Mouse (Mus musculus) stomach, postnatal 0 days (tissue): ENCODE measurements at regions not wholly inside any gene's neighbourhood (a gene's known extent, or its start where the extent isn't known, plus 50 kb on each side); places are given as distances from the start of the nearest gene placed in this dataset.

ENCODE experiments used
- ATAC-seq: fragments of 200-750 bp; cut with Nextera tagmentation; 2 replicates; pipeline ENCODE4 v1.8.0; 2017; ENCODE audit not compliant: low FRiP score, low TSS enrichment
- DNase-seq: peaks from one replicate; pipeline ENCODE4 v3.0.0-alpha.2; 2016; ENCODE audit warnings: low spot score
- H3K27ac ChIP-seq: fragments of 300-500 bp; sonication (generic); replicated peaks from 2 replicates; pipeline ENCODE4 v1.5.1; 2014; ENCODE audit warnings: mild to moderate bottlenecking, control low read depth
- H3K27me3 ChIP-seq: fragments of 300-500 bp; sonication (generic); 2 replicates; pipeline ENCODE4 v1.6.1; 2014; ENCODE audit warnings: low read length; ENCODE audit not compliant: control insufficient read depth, insufficient read depth
- H3K36me3 ChIP-seq: fragments of 300-500 bp; sonication (generic); 2 replicates; pipeline ENCODE4 v1.6.1; 2014; ENCODE audit warnings: low read length, mixed read lengths; ENCODE audit not compliant: control insufficient read depth, insufficient read depth
- H3K4me1 ChIP-seq: fragments of 300-500 bp; sonication (generic); replicated peaks from 2 replicates; pipeline ENCODE4 v1.6.1; 2014; ENCODE audit warnings: antibody characterized with exemption; ENCODE audit not compliant: control insufficient read depth, insufficient read depth
- H3K4me2 ChIP-seq: fragments of 300-500 bp; sonication (generic); replicated peaks from 2 replicates; pipeline ENCODE4 v1.6.1; 2014; ENCODE audit warnings: low read depth, mild to moderate bottlenecking, control low read depth, moderate library complexity
- H3K4me3 ChIP-seq: fragments of 300-500 bp; sonication (generic); 2 replicates; pipeline ENCODE4 v1.5.1; 2014; ENCODE audit warnings: low read depth, low read length, control low read depth
- H3K9ac ChIP-seq: fragments of 300-500 bp; sonication (generic); 2 replicates; pipeline ENCODE4 v1.6.1; 2014; ENCODE audit warnings: mild to moderate bottlenecking, low read length, control low read depth, mixed read lengths
- H3K9me3 ChIP-seq: fragments of 300-500 bp; sonication (generic); 2 replicates; pipeline ENCODE4 v1.6.1; 2016; ENCODE audit warnings: low read length; ENCODE audit not compliant: control insufficient read depth
- CTCF ChIP-seq: IDR thresholded peaks from 2 replicates; pipeline ENCODE4 v1.5.1; 2016; ENCODE audit warnings: antibody characterized with exemption, low read depth, mild to moderate bottlenecking, moderate library complexity
- EP300 ChIP-seq: optimal IDR thresholded peaks from 2 replicates; pipeline ENCODE3; 2016; ENCODE audit warnings: antibody characterized with exemption
- WGBS: fragments of 180-500 bp; shearing (Covaris S2); extraction: QIAGEN DNeasy Blood & Tissue Kit; methylation state at CpG from one replicate; pipeline ENCODE4 v1.1.7; 2014; 5-methylcytosine and 5-hydroxymethylcytosine counted together

- no peaks in the 10 kb centered on the region for H3K9me3 ChIP-seq
- H3K9ac ChIP-seq = no peak overlapping the region
- no peaks in the 10 kb centered on the region for H3K27me3 ChIP-seq
- 38% methylated on average over 3 of the region's 3 CpGs for whole genome bisulfite sequencing
- H3K27ac ChIP-seq = no peak overlapping the region
- no peak overlapping the region for H3K4me3 ChIP-seq
- ATAC-seq (no peak), DNase-seq (no peak)
- H3K4me1 ChIP-seq = no peaks in the 10 kb centered on the region
- no peak overlapping the region for H3K4me2 ChIP-seq
- no peaks in the 10 kb centered on the region for H3K36me3 ChIP-seq
- TF ChIP-seq EP300 (no peak), CTCF (no peak)
Measured at GRCm38 (mm10) chr4:154726636-154727045, 59.0 kb upstream of the Actrt2 start.

- no peak overlapping the region for H3K9ac ChIP-seq
- no peaks in the 10 kb centered on the region for H3K27me3 ChIP-seq
- no peaks in the 10 kb centered on the region for H3K9me3 ChIP-seq
- 72% methylated on average over 7 of the region's 7 CpGs for WGBS
- no peak overlapping the region for H3K27ac ChIP-seq
- no peak overlapping the region for H3K4me3 ChIP-seq
- no peaks in the 10 kb centered on the region for H3K36me3 ChIP-seq
- H3K4me2 ChIP-seq = no peak overlapping the region
- TF ChIP-seq CTCF = no peak
- no peak for TF ChIP-seq EP300
- H3K4me1 ChIP-seq = no peaks in the 10 kb centered on the region
- DNase-seq (no peak), ATAC-seq (no peak)
Measured at GRCm38 (mm10) chr4:154727945-154728344, 60.3 kb upstream of the Actrt2 start.

GRCm38 (mm10) chr4:154730646-154731045, 63.0 kb upstream of the Actrt2 start:
- no peak for DNase-seq
- H3K4me3 ChIP-seq = no peak overlapping the region
- H3K27me3 ChIP-seq = no peaks in the 10 kb centered on the region
- no peaks in the 10 kb centered on the region for H3K4me1 ChIP-seq
- 94% methylated on average over 5 of the region's 5 CpGs for WGBS
- no peak overlapping the region for H3K4me2 ChIP-seq
- H3K9ac ChIP-seq = no peak overlapping the region
- H3K36me3 ChIP-seq = no peaks in the 10 kb centered on the region
- no peak for ATAC-seq
- no peaks in the 10 kb centered on the region for H3K9me3 ChIP-seq
- TF ChIP-seq EP300 (no peak), CTCF (no peak)
- H3K27ac ChIP-seq = no peak overlapping the region

- Histone ChIP-seq H3K36me3 (no peaks in the 10 kb centered on the region), H3K27ac (no peak overlapping the region), H3K4me3 (no peak overlapping the region), H3K4me1 (no peaks in the 10 kb centered on the region), H3K9me3 (no peaks in the 10 kb centered on the region), H3K27me3 (no peaks in the 10 kb centered on the region), H3K9ac (no peak overlapping the region), H3K4me2 (no peak overlapping the region)
- 54% methylated on average over 15 of the region's 15 CpGs for WGBS
- TF ChIP-seq EP300 = no peak
- no peak for TF ChIP-seq CTCF
- DNase-seq (no peak), ATAC-seq (no peak)
Measured at GRCm38 (mm10) chr4:154731345-154731744, 63.7 kb upstream of the Actrt2 start.

- Histone ChIP-seq H3K27ac (no peak overlapping the region), H3K4me2 (no peak overlapping the region), H3K9me3 (no peaks in the 10 kb centered on the region), H3K4me3 (no peak overlapping the region), H3K36me3 (no peaks in the 10 kb centered on the region), H3K27me3 (no peaks in the 10 kb centered on the region), H3K4me1 (no peaks in the 10 kb centered on the region), H3K9ac (no peak overlapping the region)
- WGBS = 60% methylated on average over 6 of the region's 6 CpGs
- no peak for ATAC-seq
- no peak for DNase-seq
- TF ChIP-seq EP300 (no peak), CTCF (no peak)
Measured at GRCm38 (mm10) chr4:154736071-154736470, 68.4 kb upstream of the Actrt2 start.

GRCm38 (mm10) chr4:154741123-154741890, 73.6 kb upstream of the Actrt2 start:
- Histone ChIP-seq H3K4me2 (no peak overlapping the region), H3K27ac (no peak overlapping the region), H3K4me1 (no peaks in the 10 kb centered on the region), H3K9ac (no peak overlapping the region), H3K27me3 (no peaks in the 10 kb centered on the region), H3K9me3 (no peaks in the 10 kb centered on the region), H3K4me3 (no peak overlapping the region), H3K36me3 (no peaks in the 10 kb centered on the region)
- no peak for DNase-seq
- ATAC-seq = no peak
- TF ChIP-seq CTCF (peak; percentile 21; the same call in 1 of the 2 replicates), EP300 (no peak)
- 56% methylated on average over 27 of the region's 27 CpGs for WGBS
